Mouse (Mus musculus) cerebellum, adult 9-10 months (tissue): ENCODE data around the gene Dmbt1.
A peak's percentile ranks its signal among the peaks of the same experiment; 100 is the strongest.
"Not testable (repeated sequence)": the region's sequence is repeated elsewhere in the genome, so short reads cannot be mapped to it uniquely, and the experiment has no call there.

Source experiments
- DNase-seq: peaks from one replicate; pipeline ENCODE4 v3.0.0; 2022

The Dmbt1 gene

GRCm38 (mm10) chr7:131054808-131055370 is 23.0 kb downstream of the Dmbt1 start:
- DNase-seq, result no peak

GRCm38 (mm10) chr7:131057918-131058317 is 26.1 kb downstream of the Dmbt1 start:
- DNase-seq, result not testable (repeated sequence)

GRCm38 (mm10) chr7:131059808-131060207 is 28.0 kb downstream of the Dmbt1 start:
- DNase-seq, result not testable (repeated sequence)

GRCm38 (mm10) chr7:131062541-131062940 is 30.7 kb downstream of the Dmbt1 start:
- no peak for DNase-seq

GRCm38 (mm10) chr7:131068191-131068590 is 36.3 kb downstream of the Dmbt1 start:
- peak; percentile 6 for DNase-seq

- DNase-seq, result not testable (repeated sequence)
These were observed 41.6 kb downstream of the Dmbt1 start for GRCm38 (mm10) chr7:131073476-131073875.

GRCm38 (mm10) chr7:131074098-131074497 is 42.2 kb downstream of the Dmbt1 start:
- not testable (repeated sequence) for DNase-seq

GRCm38 (mm10) chr7:131075956-131076355 is 44.1 kb downstream of the Dmbt1 start:
- DNase-seq, result peak; percentile 18

- not testable (repeated sequence) for DNase-seq
These were observed 50.5 kb downstream of the Dmbt1 start for GRCm38 (mm10) chr7:131082403-131082802.

- peak; percentile 53 for DNase-seq
These were observed 80.6 kb downstream of the Dmbt1 start for GRCm38 (mm10) chr7:131112486-131112885.

GRCm38 (mm10) chr7:131113676-131114075 is 81.8 kb downstream of the Dmbt1 start:
- no peak for DNase-seq

GRCm38 (mm10) chr7:131114434-131114833 is 82.6 kb downstream of the Dmbt1 start:
- DNase-seq, result peak; percentile 23

GRCm38 (mm10) chr7:131122210-131122807 is 90.5 kb downstream of the Dmbt1 start:
- DNase-seq, result no peak

GRCm38 (mm10) chr7:131130021-131130420 is 98.2 kb downstream of the Dmbt1 start:
- no peak for DNase-seq

GRCm38 (mm10) chr7:131133181-131133580 is 101.3 kb downstream of the Dmbt1 start:
- no peak for DNase-seq

GRCm38 (mm10) chr7:131146214-131146613 is 114.4 kb downstream of the Dmbt1 start, which contains the start of gene 4933402N03Rik:
TSS of gene 4933402N03Rik (minus strand) at chr7:131146314.
- DNase-seq, result no peak

GRCm38 (mm10) chr7:131150179-131150578 is 118.3 kb downstream of the Dmbt1 start:
- DNase-seq, result no peak

GRCm38 (mm10) chr7:131153044-131153443 is 121.2 kb downstream of the Dmbt1 start:
- DNase-seq, result no peak

- no peak for DNase-seq
These were observed 130.4 kb downstream of the Dmbt1 start for GRCm38 (mm10) chr7:131162251-131162650.

- DNase-seq, result no peak
These were observed 135.9 kb downstream of the Dmbt1 start for GRCm38 (mm10) chr7:131167771-131168170.

GRCm38 (mm10) chr7:131169099-131169498 is 137.2 kb downstream of the Dmbt1 start:
- no peak for DNase-seq
